Mouse (Mus musculus) liver, postnatal 0 days (tissue): ENCODE measurements around the gene Icam1.

Experiments
- CTCF ChIP-seq: sonication (generic); IDR thresholded peaks from 2 replicates; pipeline ENCODE4 v1.5.1; 2016; ENCODE audit warnings: antibody characterized with exemption, low read depth
- EP300 ChIP-seq: IDR thresholded peaks from 2 replicates; pipeline ENCODE4 v1.6.1; 2016; ENCODE audit warnings: antibody characterized with exemption, low read depth, mild to moderate bottlenecking

GRCm38 (mm10) chr9:21036666-21037065 is 20.9 kb downstream of the Icam1 start:
- no peak for TF ChIP-seq CTCF
- no peak for TF ChIP-seq EP300
